Mouse (Mus musculus): ENCODE results near the gene 4430402I18Rik.

4430402I18Rik gene

DNA sequence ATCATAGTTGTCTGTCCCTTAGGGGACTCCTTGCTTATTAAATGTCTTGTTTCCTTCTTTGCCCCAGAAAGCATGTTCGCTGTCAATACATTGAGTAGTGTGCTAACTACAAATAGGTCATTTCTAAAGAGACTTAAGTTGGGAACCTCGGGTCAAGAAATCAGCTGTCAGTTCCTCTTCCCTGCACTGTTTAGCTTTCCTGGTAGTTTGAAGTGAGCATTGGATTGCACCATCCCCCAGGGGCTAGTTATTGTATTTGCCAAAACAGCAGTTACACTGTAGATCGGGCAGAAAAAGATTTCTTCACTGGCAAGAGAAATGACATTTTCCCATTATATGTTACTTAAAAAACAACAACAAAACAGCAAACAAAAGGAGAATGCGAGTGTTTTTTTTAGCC, 578 bp upstream of the 4430402I18Rik start:
- DNase-seq (ENCODE audit: low read depth) = no peak

GRCm38 (mm10) chr19:28964552-28964903, 3.1 kb downstream of the 4430402I18Rik start:
- DNase-seq (ENCODE audit: low read depth) = no peak

GRCm38 (mm10) chr19:28963842-28964551, 3.6 kb downstream of the 4430402I18Rik start, which contains the start of gene Plpp6:
TSS of gene Plpp6 (plus strand) at chr19:28963953.
- DNase-seq (ENCODE audit: low read depth) = peak; percentile 83

- DNase-seq (ENCODE audit: low read depth) = no peak
Observed at GRCm38 (mm10) chr19:28963513-28963841, 4.1 kb downstream of the 4430402I18Rik start.

- DNase-seq (ENCODE audit: low read depth) = peak; percentile 34
Observed at GRCm38 (mm10) chr19:28963113-28963512, 4.5 kb downstream of the 4430402I18Rik start.

- DNase-seq (ENCODE audit: low read depth) = no peak
Observed at GRCm38 (mm10) chr19:28951251-28951650, 16.3 kb downstream of the 4430402I18Rik start.

DNA sequence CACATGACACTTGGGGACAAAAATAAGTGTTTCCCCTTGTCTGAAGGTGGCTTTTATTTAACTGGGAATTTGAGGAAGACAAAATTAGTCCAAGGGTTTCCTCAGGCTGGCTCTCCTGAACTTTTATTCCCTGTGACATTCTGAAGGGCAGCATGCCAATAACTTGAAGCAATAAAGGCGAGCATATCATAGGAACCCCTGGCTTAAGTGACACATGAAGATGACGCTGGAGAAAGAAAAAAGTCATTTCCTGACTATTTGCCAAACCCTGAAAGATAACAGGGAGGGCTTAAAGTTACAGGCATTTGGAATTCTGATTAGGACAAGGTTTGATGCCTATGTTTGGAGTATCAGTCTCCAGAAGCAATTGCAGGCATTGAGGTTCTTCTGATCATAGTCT, 20.3 kb downstream of the 4430402I18Rik start:
- DNase-seq (ENCODE audit: low read depth) = no peak

DNA sequence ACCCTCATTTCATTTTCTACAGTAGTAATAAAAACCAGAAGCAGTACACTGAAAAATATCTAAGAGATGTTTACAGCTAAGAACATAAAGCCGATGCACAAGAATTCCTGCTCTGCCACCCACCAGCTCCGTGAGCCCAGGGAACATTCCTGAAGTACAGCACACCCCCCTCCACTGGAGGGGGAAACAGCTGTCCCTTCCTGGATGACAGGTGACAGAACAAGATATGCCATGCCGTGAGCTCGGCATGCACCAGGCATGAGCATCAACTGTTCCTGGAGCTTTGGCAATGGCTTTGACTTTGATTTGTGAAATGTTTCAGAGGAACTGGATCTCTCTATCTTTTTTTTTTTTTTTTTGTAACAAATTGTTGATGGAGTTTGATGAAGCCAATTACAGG, 20.8 kb downstream of the 4430402I18Rik start:
- DNase-seq (ENCODE audit: low read depth) = no peak

DNA sequence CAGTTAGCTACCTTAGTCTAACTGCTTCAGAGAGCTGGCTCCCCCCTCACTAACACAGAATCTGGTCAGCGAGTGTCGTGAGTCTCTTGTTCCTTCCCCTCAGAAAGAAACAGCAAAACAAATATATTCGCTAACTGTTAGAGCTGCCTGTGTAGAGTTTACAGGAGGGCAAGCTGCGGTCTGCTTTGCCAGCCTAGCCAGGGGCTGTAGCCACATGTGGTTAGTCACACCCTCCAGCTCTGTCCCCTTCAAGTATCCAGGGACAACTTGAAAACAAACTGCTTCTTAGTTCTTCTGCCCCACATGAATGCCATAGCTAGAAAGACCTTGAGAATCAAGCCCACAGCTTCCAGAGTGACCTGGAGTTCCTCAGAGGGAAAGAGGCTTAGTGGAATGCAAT, 26.3 kb downstream of the 4430402I18Rik start:
- DNase-seq (ENCODE audit: low read depth) = no peak

- DNase-seq (ENCODE audit: low read depth) = peak; percentile 19
Observed at GRCm38 (mm10) chr19:28940135-28940874, 27.3 kb downstream of the 4430402I18Rik start.

GRCm38 (mm10) chr19:28934897-28935296, 32.7 kb downstream of the 4430402I18Rik start:
- no peak for DNase-seq (ENCODE audit: low read depth)

- DNase-seq (ENCODE audit: low read depth) = no peak
Observed at GRCm38 (mm10) chr19:28929034-28929433, 38.6 kb downstream of the 4430402I18Rik start.

- no peak for DNase-seq (ENCODE audit: low read depth)
Observed at GRCm38 (mm10) chr19:28927396-28927795, 40.2 kb downstream of the 4430402I18Rik start.

- DNase-seq (ENCODE audit: low read depth) = no peak
Observed at GRCm38 (mm10) chr19:28926366-28926765, 41.2 kb downstream of the 4430402I18Rik start.

DNA sequence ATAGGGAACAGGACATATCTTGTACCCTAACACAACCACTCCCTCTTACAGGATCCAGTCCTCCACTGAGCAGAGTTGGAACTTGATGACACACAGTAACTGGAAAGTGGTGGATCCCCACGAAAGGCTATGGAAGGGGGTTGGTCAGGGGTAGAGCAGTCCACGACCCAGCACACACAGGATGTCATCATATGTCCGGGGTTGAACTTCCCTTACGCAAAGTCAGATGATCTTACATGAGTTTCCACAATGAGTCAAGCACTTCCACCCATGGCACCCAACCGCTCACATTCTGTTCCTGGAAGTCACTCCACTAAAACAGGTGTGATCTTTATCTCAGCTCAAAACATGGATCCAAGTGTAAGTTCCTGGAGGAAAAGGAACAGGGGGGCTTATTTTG, 49.8 kb downstream of the 4430402I18Rik start:
- no peak for DNase-seq (ENCODE audit: low read depth)

DNA sequence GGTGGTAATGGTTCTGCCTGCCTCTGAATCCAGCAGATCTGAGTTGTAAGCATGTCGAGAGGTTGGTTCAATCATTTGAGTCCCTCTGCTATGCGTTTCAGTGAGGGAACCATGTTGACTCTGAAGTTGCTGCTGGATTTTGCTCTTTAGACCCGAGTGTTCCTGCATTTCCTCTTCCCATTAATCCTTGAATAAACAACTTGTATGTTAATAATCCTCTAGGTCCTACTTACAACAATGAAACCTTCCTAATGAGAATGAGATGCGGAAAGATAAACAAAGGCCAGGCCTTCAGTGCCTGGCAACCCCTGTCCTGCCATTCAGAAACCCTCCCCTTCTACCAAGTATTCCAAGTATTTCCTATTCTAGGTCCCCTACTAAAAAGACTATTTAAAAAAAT, 51.1 kb downstream of the 4430402I18Rik start:
- DNase-seq (ENCODE audit: low read depth) = no peak

GRCm38 (mm10) chr19:28915602-28916250, 51.9 kb downstream of the 4430402I18Rik start:
- no peak for DNase-seq (ENCODE audit: low read depth)

DNA sequence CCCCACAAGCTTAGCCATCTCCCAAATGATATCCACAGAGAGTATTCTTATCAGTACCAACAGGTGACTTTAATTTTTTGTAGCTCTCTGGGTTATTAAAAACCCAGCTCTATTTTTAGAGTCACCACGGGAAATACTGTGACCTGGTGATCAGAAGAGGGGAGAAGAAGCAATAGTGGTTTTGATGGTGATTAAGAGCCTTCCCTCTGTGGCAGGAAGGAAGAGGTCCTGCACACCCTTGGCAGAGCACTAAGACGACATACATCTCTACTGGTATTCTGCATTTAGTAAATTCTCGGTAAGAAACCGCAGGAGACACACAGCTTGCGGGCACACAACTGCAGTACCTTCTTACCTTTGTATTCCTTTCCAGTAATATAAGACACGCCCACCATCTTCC, 53.0 kb downstream of the 4430402I18Rik start:
- DNase-seq (ENCODE audit: low read depth) = no peak

DNA sequence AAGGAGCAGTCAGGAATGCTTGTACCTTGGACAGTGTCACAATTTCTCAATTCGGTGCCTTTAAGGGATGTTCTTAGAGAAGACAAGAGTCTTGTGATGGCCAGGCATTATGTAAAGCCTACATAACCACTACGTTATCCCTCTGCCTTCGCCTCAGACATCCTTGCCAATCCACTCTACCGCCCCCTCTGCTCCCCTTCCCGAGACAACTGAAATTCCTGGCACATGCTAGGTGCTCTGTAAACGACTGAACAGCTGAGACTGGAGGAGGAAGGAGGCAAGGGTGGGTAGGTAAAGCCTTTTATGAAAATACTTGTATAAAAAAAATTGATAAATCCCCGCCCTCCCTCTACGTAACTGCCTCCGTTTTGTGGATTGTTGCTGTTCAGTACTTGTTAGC, 58.9 kb downstream of the 4430402I18Rik start:
- no peak for DNase-seq (ENCODE audit: low read depth)

DNA sequence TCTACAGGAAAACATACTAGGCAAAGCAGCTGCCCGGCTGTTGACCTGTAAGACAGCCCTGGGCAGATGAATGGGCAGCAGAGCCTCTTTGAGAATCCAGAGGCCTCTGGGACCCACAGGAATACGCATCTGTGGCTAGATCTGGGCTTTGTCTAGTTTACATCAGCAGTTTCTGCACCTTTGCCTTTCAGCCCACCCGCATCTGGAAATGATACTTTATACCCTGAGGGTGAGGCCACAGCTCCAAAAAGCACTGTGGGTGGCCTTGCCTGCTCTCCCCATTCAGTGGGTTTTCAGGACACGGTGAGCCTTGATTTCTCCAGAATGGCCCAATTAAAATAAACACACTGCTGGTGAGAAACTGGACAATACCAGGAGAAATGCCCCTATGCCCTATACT, 59.4 kb downstream of the 4430402I18Rik start:
- DNase-seq (ENCODE audit: low read depth) = no peak

DNA sequence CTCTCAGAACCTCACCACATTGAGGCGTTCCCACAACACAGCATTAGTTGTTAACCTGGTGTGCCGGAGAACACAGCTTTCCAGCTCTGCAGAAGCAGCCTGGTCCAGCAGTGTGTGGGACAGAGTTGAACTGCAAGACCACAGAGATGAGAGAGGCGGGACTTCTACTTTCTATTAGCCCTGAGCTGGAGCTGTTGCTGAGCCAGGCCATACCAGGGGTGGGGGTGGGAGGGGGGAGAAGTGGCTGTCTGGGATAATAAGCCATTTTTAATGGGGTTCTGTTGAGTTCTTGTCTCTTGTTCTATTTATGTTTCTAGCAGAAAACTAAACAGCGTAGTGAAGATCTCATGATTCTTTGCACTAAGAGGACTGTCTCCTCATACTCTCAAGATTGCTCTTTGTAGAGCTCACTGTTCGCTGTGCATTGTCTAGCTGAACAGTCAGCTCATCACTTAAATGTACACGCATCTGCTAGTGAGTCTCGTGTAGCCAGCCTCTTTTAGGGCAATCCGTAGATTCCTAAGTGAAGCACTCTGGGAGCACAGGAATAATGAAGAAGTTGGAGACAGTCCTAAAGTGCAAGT, 64.0 kb downstream of the 4430402I18Rik start:
- no peak for DNase-seq (ENCODE audit: low read depth)

GRCm38 (mm10) chr19:28902806-28903205, 64.8 kb downstream of the 4430402I18Rik start:
- DNase-seq (ENCODE audit: low read depth) = no peak

DNA sequence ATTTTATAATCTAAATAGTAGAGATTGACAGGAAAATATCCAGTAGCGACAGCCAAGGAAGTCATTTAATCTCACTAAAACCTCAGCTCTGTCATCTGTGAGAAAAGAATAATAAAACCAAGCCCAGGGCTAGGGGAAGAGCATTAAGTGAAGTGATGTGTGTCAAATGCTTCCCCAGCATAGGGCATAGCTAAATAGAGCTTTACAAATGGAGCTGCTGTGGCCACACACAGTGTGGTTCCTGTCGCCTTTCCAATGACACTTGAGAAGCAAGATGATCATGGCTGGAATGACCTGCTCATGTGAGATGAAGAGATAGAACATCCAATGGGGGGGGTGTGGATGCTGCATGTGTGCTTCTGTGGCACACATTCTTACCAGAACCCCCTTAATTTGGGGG, 65.5 kb downstream of the 4430402I18Rik start:
- DNase-seq (ENCODE audit: low read depth) = no peak

Data from NIH3T3 (cell line).